In the genomic region with DNA sequence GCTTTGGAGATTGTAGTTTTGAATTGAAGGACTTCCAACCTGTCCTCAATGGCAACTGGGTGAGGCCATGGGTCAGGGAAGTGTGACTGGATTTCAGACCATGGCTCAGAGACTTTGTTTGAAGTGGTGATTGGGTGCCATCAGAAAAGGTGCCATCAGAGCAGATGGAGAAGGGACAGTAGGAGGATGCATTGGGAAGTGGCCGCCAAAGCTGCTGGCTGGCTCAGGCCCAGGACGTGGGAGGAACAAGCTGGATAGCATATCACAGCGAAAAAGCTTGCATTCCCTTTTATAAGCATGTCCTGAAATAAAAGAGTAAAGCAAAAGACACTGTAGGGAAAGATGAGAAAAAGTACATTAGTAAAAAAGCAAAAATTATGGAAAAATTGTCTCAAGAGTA, we compare ENCODE assay signal across 11 mouse cellular contexts. TPM values are rescaled to one million over a fixed set of nuclear protein-coding genes. Genes with fewer than 3 reads are reported as not detected.
DNase-seq lines count a peak whose midpoint lies in the region.
"Had no signal": no experiment of that assay in that cellular context is flagged by ENCODE, and none has a peak within 500 bp of the region (broad histone marks: within the 10 kb centered on the region; RNA-seq: fewer than 3 reads in every experiment).

No protein-coding gene starts in this region.

- peak; percentile 95 for DNase-seq in cerebellum, adult 9-10 months
- peak; percentile 68 to 75 for DNase-seq in frontal cortex, postnatal 25 days (ENCODE audit: low spot score in 2 of 2)
- DNase-seq in left cerebral cortex, adult 18-20 months (ENCODE audit: low spot score in 2 of 2) = peak; percentile 92 to 94
- DNase-seq in right cerebral cortex, postnatal 25 days = peak; percentile 87
- DNase-seq in limb, embryonic 10.5 days (ENCODE audit: low spot score) = no peak
- DNase-seq in lung, postnatal 36 days = no peak
- no peak for DNase-seq in embryonic facial prominence, embryonic 10.5 days (ENCODE audit: low spot score)
- DNase-seq: adrenal gland, adult 8-10 months; gastrocnemius, postnatal 14 days; liver, postnatal 0 days had no signal

- no peak overlapping the region for H3K4me3 ChIP-seq in limb, embryonic 10.5 days
- H3K4me3 ChIP-seq in embryonic facial prominence, embryonic 10.5 days = no peak overlapping the region
- H3K4me3 ChIP-seq: megakaryocyte, embryonic 14.5 days had no signal

- H3K4me1 ChIP-seq in limb, embryonic 10.5 days = no peaks in the 10 kb centered on the region
- H3K4me1 ChIP-seq in embryonic facial prominence, embryonic 10.5 days = no peaks in the 10 kb centered on the region
- H3K4me1 ChIP-seq: megakaryocyte, embryonic 14.5 days had no signal

- H3K36me3 ChIP-seq in limb, embryonic 10.5 days = no peaks in the 10 kb centered on the region
- no peaks in the 10 kb centered on the region for H3K36me3 ChIP-seq in embryonic facial prominence, embryonic 10.5 days (replicated peaks)

- H3K27ac ChIP-seq in limb, embryonic 10.5 days = no peak overlapping the region
- no peak overlapping the region for H3K27ac ChIP-seq in embryonic facial prominence, embryonic 10.5 days (replicated peaks)

- no peaks in the 10 kb centered on the region for H3K27me3 ChIP-seq in limb, embryonic 10.5 days (ENCODE audit: low read depth, poor library complexity, severe bottlenecking)
- H3K27me3 ChIP-seq in embryonic facial prominence, embryonic 10.5 days (replicated peaks; ENCODE audit: low read depth, poor library complexity, severe bottlenecking) = no peaks in the 10 kb centered on the region
- H3K27me3 ChIP-seq: megakaryocyte, embryonic 14.5 days had no signal

- no peaks in the 10 kb centered on the region for H3K9me3 ChIP-seq in limb, embryonic 10.5 days (replicated peaks)
- H3K9me3 ChIP-seq in embryonic facial prominence, embryonic 10.5 days = peaks cover 3% of the 10 kb centered on the region; the same call in 1 of the 2 replicates

- WGBS in limb, embryonic 10.5 days = 90% methylated on average over 3 of the region's 3 CpGs
- 91% methylated on average over 3 of the region's 3 CpGs for WGBS in embryonic facial prominence, embryonic 10.5 days

RNA-seq across cellular contexts. Expression of gene Lmbrd1, which starts 16.9 kb away (rescaled TPM):
- total RNA-seq in left cerebral cortex, adult 18-20 months (2021) = 100 to 1,000 TPM; 143 to 145 TPM
- polyA plus RNA-seq in limb, embryonic 10.5 days (2016; fragmentation: Nextera tagmentation; extraction: Ambion mirVana) = 16.3 and 18.3 TPM in 2 replicates
- 21.2 and 21.3 TPM in 2 replicates for polyA plus RNA-seq in embryonic facial prominence, embryonic 10.5 days (2016; fragmentation: Nextera tagmentation; extraction: Ambion mirVana)

Comparison
In these comparisons a context has a peak if more than half of its experiments do, and no peak if none do; other contexts are left out.
1. DNase-seq: peak in cerebellum, adult 9-10 months (single experiment), frontal cortex, postnatal 25 days (2 of 2), left cerebral cortex, adult 18-20 months (2 of 2) and right cerebral cortex, postnatal 25 days (single experiment); none in limb, embryonic 10.5 days (single experiment), lung, postnatal 36 days (single experiment) and embryonic facial prominence, embryonic 10.5 days (single experiment).